Mouse (Mus musculus): ENCODE data around the gene Cacnb2.
"Not testable (repeated sequence)": the region's sequence is repeated elsewhere in the genome, so short reads cannot be mapped to it uniquely, and the experiment has no call there.

Gene Cacnb2

GRCm38 (mm10) chr2:14657205-14657844 lies 54.4 kb downstream of the Cacnb2 start:
- DNase-seq: no peak

DNA sequence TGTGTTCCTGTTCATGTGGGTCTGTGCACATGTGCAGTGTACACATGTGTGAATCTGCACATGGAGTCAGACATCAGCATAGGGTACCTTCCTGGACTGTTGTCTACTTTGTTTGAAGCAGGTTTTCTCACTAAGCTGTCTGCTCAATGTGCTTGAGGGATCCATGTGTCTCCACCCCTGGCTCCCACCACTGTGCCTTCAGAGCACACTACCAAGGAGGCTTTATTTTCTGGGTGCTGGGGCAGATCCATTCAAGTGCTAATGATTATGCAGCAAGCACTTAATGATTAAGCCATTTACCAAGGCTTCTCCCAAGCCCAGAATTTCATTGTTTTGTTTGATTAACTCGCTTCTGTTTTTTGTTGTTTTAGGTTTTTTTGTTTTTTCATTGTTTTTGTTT lies 62.3 kb downstream of the Cacnb2 start:
- DNase-seq: no peak

DNA sequence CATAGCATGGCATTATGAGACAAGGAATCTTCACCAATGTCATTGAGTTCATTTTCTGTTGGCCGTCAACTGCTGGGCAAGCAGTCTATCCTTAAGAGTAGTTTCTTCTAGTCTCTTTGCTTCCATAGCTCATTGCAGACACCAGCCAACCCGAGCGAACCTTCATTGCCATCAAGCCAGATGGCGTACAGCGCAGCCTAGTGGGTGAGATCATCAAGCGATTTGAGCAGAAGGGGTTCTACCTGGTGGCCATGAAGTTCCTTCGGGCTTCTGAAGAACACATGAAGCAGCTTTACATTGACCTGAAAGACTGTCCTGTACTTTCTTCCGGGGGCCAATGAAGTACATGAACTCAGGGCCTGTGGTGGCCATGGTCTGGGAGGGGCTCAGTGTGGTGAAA lies 69.2 kb downstream of the Cacnb2 start:
- DNase-seq: no peak

GRCm38 (mm10) chr2:14676885-14677516 lies 74.1 kb downstream of the Cacnb2 start:
- peak; percentile 45 to 50 for DNase-seq

- DNase-seq: no peak
These were observed 81.3 kb downstream of the Cacnb2 start for GRCm38 (mm10) chr2:14684231-14684630.

DNA sequence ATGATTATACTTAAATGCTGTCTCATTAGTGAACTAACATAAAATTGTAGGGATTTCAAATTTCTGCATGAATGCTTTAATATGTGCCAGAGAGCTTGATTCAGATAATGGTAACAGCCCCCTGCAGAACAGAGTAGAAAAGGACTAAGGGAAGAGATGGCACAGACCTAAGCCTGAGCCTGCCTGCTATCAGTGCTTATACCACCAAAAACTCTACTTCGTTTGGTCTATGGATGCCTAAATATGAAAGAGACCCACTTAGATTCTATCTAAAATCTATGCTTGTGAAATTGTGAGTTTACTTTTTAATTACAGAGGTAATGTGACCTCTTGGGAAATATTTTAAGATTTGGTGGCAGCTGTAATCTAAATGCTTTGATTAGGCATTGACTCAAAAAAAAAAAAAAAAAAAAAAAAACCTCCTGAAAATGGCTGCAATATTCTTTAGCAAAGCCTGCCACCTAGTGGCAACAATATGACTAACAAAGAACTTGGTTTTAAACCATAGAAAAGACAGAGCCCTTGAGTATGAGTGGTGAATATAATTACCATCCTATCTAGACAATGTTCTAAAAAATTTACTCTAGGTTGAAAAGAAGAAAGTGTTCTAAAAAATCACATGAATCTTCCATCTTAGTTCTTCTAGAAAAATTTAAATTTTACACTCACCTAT lies 100.2 kb downstream of the Cacnb2 start:
- DNase-seq: peak; percentile 55 to 61

- DNase-seq: no peak
These were observed 100.8 kb downstream of the Cacnb2 start for GRCm38 (mm10) chr2:14703676-14704075.

DNA sequence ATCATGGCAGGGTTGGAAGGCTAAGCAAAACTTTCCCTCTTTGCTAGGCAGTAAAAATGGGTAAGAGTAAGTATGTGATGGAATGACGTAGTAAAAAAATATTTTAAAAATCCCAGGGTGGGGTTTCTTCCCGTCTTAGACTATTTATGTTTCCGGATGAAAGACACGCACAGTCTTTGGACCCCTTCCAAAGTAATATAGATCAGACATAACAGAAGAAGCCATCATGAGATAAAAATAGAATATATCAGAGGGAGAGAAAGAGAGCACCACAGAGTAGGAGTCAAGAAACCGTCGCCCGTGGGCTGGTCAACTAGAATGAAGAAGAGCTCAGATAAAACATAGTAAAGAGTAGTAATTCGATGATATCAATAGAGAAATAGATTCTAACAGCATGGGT lies 107.4 kb downstream of the Cacnb2 start:
- DNase-seq: no peak

DNA sequence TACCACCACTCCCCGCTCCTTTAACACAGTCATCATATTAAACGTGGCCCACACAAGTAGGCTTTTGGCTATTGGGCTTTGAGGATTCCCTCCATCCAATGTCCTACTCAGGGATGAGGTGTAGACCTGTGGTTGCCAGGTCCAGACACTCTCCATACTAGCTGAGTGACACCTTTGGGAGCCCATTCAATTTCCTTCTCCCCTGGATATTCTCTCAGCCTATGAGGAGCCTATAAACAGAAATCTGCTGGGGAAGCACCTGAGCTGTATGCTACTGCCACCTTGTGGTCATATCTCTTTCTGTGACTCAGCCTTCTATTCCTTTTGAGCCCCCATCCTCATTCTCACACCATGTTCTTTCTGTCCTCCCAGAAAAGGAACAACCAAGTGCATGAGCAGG lies 108.9 kb downstream of the Cacnb2 start:
- DNase-seq: peak; percentile 12 to 19

- no peak for DNase-seq
These were observed 110.2 kb downstream of the Cacnb2 start for GRCm38 (mm10) chr2:14713049-14713448.

DNA sequence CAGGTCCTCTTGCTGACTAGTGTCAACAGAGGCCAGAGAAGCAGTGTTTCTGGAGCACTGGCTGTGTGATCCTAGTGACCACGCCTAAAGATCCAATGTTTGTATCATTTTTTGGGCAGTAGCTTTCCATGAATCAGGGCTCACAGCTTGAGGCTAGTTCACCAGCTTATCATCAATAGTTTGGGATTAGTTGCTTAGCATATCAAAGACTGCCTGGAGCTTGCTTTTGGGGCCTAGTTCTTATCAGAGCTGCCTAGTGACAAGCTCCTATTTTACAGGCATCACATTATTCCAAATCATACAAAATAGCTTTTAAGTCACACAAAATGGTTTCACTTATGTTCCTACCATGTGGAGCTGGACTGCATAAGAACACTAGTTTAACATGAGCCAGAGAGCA lies 113.8 kb downstream of the Cacnb2 start:
- DNase-seq: no peak

- DNase-seq: no peak
These were observed 116.3 kb downstream of the Cacnb2 start for GRCm38 (mm10) chr2:14719119-14719718.

- no peak for DNase-seq
These were observed 122.5 kb downstream of the Cacnb2 start for GRCm38 (mm10) chr2:14725437-14725836.

DNA sequence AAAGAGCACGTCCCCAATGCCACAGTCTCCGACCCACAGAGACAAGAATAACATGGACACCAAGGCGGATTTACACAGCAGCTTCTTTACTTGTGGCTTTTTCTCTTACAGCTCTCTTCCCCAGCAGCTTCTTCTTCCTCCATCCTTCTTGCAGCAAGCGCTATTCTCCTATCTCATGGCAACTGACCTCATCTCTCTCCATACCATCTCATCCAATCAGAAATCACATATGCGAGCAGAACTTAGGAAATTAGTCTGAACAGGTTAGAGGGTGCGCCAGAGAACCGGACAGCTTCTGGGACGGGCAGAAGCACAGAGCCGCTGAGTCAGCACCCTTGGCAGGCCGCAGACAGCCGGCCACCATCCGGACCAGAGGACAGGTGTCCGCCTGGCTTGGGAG lies 123.7 kb downstream of the Cacnb2 start:
- not testable (repeated sequence) for DNase-seq

DNA sequence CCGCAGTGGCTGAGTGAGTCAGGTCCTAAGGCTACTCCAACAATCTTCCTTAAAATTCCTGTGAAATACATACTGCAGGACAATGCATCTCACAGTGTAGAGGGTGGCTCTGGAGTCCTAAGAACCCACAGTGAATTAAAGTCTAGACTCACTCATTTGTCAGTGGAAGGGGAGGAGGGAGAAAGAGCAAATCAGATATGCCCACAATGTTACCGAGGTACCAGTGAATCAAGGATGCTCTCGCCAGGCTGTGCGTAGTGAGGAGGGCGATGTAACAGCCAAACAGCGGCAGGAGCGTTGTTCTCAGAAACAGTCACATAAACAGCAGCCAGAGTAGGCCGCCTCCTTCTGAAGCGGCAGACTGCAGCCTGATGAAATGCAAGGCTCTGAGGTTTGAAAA lies 136.0 kb downstream of the Cacnb2 start:
- no peak for DNase-seq

DNA sequence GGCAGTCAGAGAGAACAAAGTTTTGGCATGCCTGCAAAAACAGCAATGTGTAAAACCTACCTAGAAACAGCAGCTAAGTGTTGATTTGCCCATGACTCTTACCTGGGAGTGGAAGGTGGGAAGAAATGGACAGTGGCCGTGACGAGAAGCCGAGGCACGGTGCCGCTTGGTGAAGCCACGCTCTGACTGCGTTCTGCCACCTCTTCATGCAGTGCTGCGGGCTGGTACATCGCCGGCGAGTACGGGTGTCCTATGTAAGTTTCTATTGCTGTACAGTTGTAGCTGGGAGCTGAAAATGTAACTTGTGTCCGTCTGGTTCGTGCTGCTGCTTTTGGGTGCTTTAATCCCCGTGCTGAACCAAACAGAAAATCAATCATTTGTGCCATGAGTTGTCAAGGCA lies 136.6 kb downstream of the Cacnb2 start:
- DNase-seq: no peak

- no peak for DNase-seq
These were observed 137.5 kb downstream of the Cacnb2 start for GRCm38 (mm10) chr2:14740359-14740758.

GRCm38 (mm10) chr2:14744761-14745160 lies 141.9 kb downstream of the Cacnb2 start:
- no peak for DNase-seq

DNA sequence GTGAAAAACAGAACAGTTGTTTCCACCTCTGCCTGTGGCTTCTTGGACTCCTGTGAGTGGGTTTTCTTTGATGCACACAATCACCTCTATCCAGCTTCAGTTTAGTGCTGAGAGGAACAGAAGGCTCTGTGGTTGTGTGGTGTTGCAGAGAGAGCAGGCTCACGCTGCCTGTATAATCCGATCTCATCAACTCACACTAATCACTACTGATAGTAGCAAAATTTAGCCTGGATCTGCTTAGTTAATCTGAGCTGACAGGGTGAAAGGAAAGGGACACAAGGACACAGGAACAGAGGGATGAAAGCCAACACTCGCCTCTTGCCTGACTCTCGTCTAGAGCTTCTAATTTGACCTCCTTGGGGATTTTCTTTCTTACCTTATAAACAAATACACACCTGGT lies 160.0 kb downstream of the Cacnb2 start:
- DNase-seq: no peak

GRCm38 (mm10) chr2:14763931-14764330 lies 161.0 kb downstream of the Cacnb2 start:
- no peak for DNase-seq

DNA sequence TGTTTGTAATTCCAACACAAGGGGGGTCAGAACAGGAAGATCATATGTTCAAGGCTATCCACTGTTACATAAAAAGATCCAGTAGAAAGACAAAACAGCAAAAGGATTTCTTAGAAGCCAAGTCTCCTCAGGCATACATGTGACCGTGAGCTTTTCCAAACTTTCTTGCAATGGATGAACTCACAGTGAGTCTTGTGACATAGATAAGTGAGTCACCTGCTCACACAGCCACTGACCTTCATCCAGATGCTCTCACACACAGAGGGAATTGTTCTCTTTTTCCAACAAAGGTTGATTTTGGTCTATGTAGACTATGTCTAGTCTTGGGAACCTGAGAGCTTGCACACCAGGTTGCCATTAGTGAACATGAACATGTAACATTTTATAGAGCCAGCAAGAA lies 166.6 kb downstream of the Cacnb2 start:
- no peak for DNase-seq

GRCm38 (mm10) chr2:14770635-14771034 lies 167.7 kb downstream of the Cacnb2 start:
- no peak for DNase-seq

GRCm38 (mm10) chr2:14774375-14774774 lies 171.5 kb downstream of the Cacnb2 start:
- DNase-seq: no peak

All from B cell, adult 2 months (primary cell).